Mouse (Mus musculus): ENCODE measurements around the gene Appbp2. TPM values are rescaled to one million over a fixed set of nuclear protein-coding genes. Genes with fewer than 3 reads are reported as not detected.

Appbp2 gene
- polyA plus RNA-seq (2012; ENCODE audit: low replicate concordance): 3.7 and 4.1 TPM in 2 replicates

DNA sequence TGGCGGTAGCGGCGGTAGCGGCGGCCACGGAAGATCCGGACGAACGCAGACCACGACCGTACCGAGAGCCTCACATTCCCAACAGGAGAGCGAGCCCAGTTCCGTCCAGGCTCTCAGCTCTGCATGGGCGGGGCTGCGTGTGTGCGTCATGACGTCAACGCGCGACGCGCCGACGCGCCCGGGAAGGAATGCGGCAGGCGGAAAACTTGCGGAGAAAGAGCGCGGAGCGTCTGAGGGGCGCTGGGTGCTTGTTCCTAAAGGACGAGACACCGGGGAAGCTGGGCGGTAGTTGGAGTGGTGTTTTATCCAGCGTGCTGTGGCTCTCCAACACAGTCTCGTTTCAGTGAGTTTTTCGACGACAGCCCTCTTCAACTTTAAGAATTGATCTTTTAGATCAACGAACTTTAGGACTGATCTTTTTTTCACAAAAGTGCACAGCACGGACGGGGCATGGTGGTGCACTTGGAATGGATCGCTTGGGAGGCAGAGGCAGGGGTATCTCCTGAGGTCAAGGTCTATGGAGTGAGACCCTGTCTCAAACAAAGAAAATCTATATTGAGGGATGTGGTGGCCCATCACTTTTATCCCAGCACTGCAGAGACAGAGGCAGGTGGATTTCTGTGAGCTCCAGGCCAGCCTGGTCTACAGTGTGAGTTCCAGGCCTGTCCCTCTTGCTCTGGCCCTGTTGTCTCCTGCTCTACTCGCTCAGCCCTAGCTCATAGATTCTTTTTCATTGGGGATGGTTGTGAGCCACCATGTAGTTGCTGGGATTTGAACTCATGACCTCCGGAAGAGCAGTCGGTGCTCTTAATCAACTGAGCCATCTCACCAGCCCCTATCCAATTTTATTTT is at the start of gene Appbp2:
Gene Appbp2 (minus strand): TSS at position 141 of the 852 bp plus-strand sequence.

DNA sequence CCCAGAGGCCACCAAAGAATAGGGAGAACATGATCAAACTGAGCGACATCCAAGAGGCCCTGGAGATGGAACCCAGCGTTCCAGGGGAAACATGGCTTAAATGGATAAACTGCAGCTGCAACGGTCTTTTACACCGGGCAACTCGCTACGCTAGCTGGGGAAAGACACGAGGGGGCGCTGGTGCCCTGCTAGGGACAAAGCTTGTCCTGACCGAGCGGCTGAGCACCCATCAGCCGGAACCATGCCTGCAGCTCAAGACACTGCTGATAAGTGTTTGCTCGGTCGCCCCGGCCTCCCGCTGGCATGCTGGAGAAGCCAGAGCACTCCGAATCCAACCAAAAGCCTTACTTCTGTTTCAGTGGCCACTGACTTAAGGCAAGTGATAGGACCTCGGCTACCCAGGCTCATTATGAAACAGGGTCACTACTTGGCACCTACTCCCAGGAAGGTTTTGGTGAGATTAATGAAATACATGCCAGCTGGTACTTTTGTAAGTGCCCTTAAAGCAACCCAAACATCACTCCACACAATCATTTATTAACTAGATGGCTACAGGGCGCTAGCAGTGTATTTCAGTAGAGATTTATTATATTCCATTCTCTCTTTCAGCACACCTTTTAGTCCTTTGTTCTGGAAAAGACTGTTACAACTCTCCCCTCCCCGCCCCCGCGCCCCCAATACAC is 64.7 kb downstream of the Appbp2 start, which contains the start of gene 1700125H20Rik:
Gene 1700125H20Rik (plus strand): TSS at position 347 of the 683 bp plus-strand sequence.

DNA sequence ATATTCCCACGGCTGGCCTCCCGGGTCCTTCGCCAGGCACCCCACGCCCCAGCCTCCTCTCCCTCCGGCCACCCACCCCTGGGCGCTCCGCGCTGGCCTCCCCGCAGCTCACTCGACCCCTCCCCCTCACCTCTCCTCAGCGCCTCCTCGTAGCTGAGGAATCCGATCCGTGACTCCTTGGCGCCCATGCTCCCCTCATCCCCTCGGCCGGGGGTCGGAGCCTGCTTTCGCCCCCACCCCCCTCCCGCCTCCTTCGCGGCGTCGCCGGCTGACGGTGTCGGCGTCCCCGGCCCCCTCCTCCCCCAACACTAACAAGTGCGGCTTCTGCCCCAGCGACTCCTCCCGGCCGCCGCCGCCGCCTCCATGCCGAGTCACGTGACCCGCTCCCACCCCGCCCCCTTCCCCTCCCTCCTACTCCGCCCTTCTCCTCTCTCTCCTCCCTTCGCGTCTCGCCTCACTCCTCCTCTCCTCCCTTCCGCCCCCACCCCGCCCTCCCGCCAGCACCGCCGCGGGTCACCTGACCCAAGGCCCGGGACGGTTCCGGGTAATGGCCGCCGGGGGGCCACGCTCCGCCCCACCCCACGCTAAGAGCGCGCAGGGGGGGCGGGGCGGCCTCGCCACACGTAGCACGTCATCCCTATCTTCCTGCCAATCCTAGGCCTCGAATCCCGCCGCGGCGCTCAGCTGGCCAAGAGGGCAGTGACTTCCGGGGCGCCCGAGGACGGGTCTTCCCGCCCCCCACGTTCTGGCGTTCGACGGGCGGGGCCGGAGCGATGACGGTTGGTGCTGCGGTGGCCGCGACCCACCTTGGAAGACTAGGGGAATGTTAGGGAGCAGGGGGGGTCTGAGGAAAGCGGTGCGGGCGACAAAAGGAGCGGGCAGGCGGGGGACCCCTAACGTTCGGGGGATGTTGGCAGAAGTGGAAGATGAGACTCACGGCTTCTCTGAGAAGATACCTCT is 95.1 kb downstream of the Appbp2 start, which contains the start of gene Usp32:
Gene Usp32 (minus strand): TSS at position 581 of the 960 bp plus-strand sequence.

Other genes with a start within 250 kb of the Appbp2 start
- 6.0 and 13.0 TPM in 2 replicates for gene Usp32, start 95.0 kb downstream of the Appbp2 start, polyA plus RNA-seq (2012; ENCODE audit: low replicate concordance)
- gene 1700125H20Rik, start 64.7 kb downstream of the Appbp2 start, polyA plus RNA-seq (2012; ENCODE audit: low replicate concordance): not detected in 2 replicates
- 10.0 and 15.6 TPM in 2 replicates for gene Ppm1d, start 76.1 kb upstream of the Appbp2 start, polyA plus RNA-seq (2012; ENCODE audit: low replicate concordance)
- gene Bcas3, start 118.0 kb upstream of the Appbp2 start, polyA plus RNA-seq (2012; ENCODE audit: low replicate concordance): 263 and 416 TPM in 2 replicates

Measured in leukemia stem cell, adult 10-12 weeks (primary cell).